Mouse (Mus musculus) inflammation-experienced regulatory T-cells, adult 6 months (primary cell): ENCODE results near the gene Elmo1. TPM values are rescaled to one million over a fixed set of nuclear protein-coding genes. Genes with fewer than 3 reads are reported as not detected.

ENCODE experiments used
- ATAC-seq: one replicate; pipeline ENCODE4 v1.8.0; 2017
- polyA plus RNA-seq, 3 experiments: library from polyadenylated mRNA; unstranded; fragments of 100-300 nt; shearing (Covaris generic); gene quantifications; one replicate each; pipeline ENCODE4 v1.2.1; 2017

Gene Elmo1
- polyA plus RNA-seq, 3 experiments from 2014 or later = 94.0 to 116 (median 111) TPM

GRCm38 (mm10) chr13:20163339-20163954 lies 73.1 kb downstream of the Elmo1 start:
- no peak for ATAC-seq

GRCm38 (mm10) chr13:20164837-20165236 lies 74.4 kb downstream of the Elmo1 start:
- ATAC-seq = no peak

GRCm38 (mm10) chr13:20173987-20174654 lies 83.7 kb downstream of the Elmo1 start:
- ATAC-seq = peak; percentile 38

GRCm38 (mm10) chr13:20174655-20175280 lies 84.4 kb downstream of the Elmo1 start:
- ATAC-seq = no peak

GRCm38 (mm10) chr13:20180738-20181137 lies 90.3 kb downstream of the Elmo1 start:
- no peak for ATAC-seq

GRCm38 (mm10) chr13:20181321-20181720 lies 90.9 kb downstream of the Elmo1 start:
- ATAC-seq = no peak

GRCm38 (mm10) chr13:20182239-20182825 lies 91.9 kb downstream of the Elmo1 start:
- no peak for ATAC-seq

GRCm38 (mm10) chr13:20183512-20184238 lies 93.3 kb downstream of the Elmo1 start:
- peak; percentile 48 for ATAC-seq

GRCm38 (mm10) chr13:20184239-20185033 lies 94.0 kb downstream of the Elmo1 start:
- ATAC-seq = peak; percentile 52

GRCm38 (mm10) chr13:20185034-20185846 lies 94.8 kb downstream of the Elmo1 start:
- ATAC-seq = peak; percentile 85

GRCm38 (mm10) chr13:20185847-20186213 lies 95.4 kb downstream of the Elmo1 start:
- no peak for ATAC-seq

GRCm38 (mm10) chr13:20187647-20188046 lies 97.3 kb downstream of the Elmo1 start:
- ATAC-seq = no peak

- no peak for ATAC-seq
Measured at GRCm38 (mm10) chr13:20192009-20192584, 101.7 kb downstream of the Elmo1 start.

GRCm38 (mm10) chr13:20200582-20200981 lies 110.2 kb downstream of the Elmo1 start:
- no peak for ATAC-seq

- no peak for ATAC-seq
Measured at GRCm38 (mm10) chr13:20202617-20203016, 112.2 kb downstream of the Elmo1 start.

- no peak for ATAC-seq
Measured at GRCm38 (mm10) chr13:20204165-20204564, 113.8 kb downstream of the Elmo1 start.

- ATAC-seq = no peak
Measured at GRCm38 (mm10) chr13:20205007-20205745, 114.8 kb downstream of the Elmo1 start.

- no peak for ATAC-seq
Measured at GRCm38 (mm10) chr13:20205746-20206145, 115.3 kb downstream of the Elmo1 start.

GRCm38 (mm10) chr13:20207126-20207525 lies 116.7 kb downstream of the Elmo1 start:
- no peak for ATAC-seq
